Mouse (Mus musculus): ENCODE data around the gene Ccr6.

DNA sequence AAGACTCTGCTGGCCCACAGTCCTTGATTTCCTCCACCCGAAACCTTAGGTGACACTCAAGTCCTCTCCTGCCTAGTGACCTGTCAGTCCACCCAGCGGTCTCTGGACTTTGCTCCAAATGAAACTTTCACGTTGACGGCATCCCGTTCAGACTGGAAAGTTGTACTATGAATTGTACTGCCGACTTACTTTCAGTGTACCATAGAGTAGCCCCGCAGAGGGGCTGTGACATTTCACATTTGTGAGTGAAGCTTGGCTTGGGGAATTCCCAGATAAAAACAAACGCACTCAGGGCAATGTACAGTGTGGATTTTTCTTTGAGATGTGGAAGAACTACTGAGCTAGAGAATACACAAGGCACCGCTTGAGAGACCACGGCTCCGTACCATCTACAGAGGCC lies 6.3 kb downstream of the Ccr6 start:
- no peak for TF ChIP-seq CTCF (IDR thresholded peaks at IDR 0.05; ENCODE audit: low read depth, low read length)
- no peak for TF ChIP-seq POLR2A (IDR thresholded peaks at IDR 0.05; ENCODE audit: extremely low read depth, insufficient read depth, low read length)
